Mouse (Mus musculus) E14TG2a.4 (cell line): ENCODE results near the gene Manba.

ENCODE experiments used
- CTCF ChIP-seq: conservative IDR thresholded peaks from 2 replicates; pipeline ENCODE4 v1.5.1; 2014; ENCODE audit warnings: low read length
- POU5F1 ChIP-seq: IDR thresholded peaks from 2 replicates; pipeline ENCODE4 v1.6.1; 2014; ENCODE audit warnings: low read length, borderline replicate concordance

DNA sequence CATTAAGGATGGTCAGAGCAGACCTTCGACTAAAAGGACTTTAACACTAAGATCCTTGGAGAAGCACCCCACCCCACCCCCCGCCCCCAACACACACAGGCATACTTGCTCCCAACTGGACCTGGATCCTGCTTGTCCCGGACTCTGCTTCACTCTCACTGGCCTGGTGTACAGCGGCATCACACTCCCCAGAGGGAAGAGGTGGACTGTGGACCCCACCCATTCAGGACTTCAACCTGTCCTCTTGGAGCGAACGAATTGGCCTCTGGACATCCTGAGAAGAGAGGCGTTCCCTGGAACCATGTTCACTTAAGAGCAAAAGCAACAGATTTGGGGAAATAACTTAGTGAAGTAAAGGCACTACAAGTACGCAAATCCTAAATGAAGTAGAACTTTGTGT is 10.4 kb upstream of the Manba start:
- no peak for TF ChIP-seq POU5F1
- no peak for TF ChIP-seq CTCF
